Mouse (Mus musculus): Measurements from ENCODE around the gene Vmn2r71. TPM values are rescaled to one million over a fixed set of nuclear protein-coding genes. Genes with fewer than 3 reads are reported as not detected.

Gene Vmn2r71
- not detected in 2 replicates for polyA plus RNA-seq (2012)

- TF ChIP-seq GATA1 (IDR thresholded peaks at IDR 0.05; ENCODE audit: low read length), result no peak
These were observed at the start of gene Vmn2r71 for GRCm38 (mm10) chr7:85562787-85563186. Vmn2r71 (plus strand) TSS chr7:85563087.

DNA sequence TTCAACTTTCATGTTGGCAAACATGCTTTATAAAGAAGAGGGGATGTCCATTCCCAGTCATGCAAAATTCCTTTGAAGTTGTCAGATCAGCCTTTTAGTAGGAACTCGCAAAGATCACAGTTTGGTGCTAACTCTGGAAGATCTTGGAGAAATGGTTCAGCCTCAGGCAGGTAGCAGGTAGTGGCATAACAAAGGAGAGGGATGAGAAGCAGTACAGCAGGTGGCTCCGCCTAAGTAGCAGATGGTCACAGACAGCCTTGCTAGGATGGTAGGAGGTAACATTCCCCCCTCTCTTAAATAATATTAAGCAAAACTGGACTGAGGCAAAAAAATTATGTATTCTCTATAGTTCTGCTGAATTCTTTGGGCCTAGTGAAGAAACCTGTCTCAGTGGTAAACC is 20.8 kb upstream of the Vmn2r71 start:
- no peak for TF ChIP-seq GATA1 (IDR thresholded peaks at IDR 0.05; ENCODE audit: low read length)

- no peak for TF ChIP-seq GATA1 (IDR thresholded peaks at IDR 0.05; ENCODE audit: low read length)
These were observed 19.8 kb upstream of the Vmn2r71 start for GRCm38 (mm10) chr7:85543118-85543517.

DNA sequence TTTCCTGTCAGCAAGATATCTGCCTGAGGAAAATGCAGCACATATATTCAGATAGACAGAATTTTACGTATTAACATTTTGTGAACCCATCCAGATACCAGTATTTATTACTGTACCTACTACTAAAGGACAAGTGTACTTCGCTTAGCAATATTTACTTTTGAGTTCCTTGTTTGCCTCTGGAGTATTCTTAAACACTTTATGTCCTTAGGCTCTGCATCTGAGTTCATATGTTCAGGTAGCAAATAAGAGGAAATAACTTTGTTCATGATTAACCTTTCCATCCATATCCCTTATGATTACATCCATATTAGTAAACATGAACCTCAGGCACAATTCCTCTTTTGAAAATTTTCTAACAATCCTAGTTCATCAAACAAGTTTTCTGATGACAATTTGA is 6.2 kb downstream of the Vmn2r71 start, which contains the start of gene Vmn2r70:
Gene Vmn2r70, minus strand, starts transcription at position 101 of the 400 bp plus-strand sequence.
- no peak for TF ChIP-seq GATA1 (IDR thresholded peaks at IDR 0.05; ENCODE audit: low read length)

Other genes starting within 250 kb of the Vmn2r71 start
- gene Vmn2r69, start 147.2 kb upstream of the Vmn2r71 start, polyA plus RNA-seq (2012), result not detected in 2 replicates
- gene Vmn2r70, start 6.1 kb downstream of the Vmn2r71 start, polyA plus RNA-seq (2012), result not detected in 2 replicates
- gene Vmn2r72, start 192.0 kb downstream of the Vmn2r71 start, polyA plus RNA-seq (2012), result not detected in 2 replicates

Data from G1E-ER4 (cell line).